Mouse (Mus musculus): Measurements from ENCODE around the gene Btbd35f11. TPM values are rescaled to one million over a fixed set of nuclear protein-coding genes. Genes with fewer than 3 reads are reported as not detected.

Btbd35f11 gene
- not detected in 2 replicates for polyA plus RNA-seq (2012; rRNA removed)

DNA sequence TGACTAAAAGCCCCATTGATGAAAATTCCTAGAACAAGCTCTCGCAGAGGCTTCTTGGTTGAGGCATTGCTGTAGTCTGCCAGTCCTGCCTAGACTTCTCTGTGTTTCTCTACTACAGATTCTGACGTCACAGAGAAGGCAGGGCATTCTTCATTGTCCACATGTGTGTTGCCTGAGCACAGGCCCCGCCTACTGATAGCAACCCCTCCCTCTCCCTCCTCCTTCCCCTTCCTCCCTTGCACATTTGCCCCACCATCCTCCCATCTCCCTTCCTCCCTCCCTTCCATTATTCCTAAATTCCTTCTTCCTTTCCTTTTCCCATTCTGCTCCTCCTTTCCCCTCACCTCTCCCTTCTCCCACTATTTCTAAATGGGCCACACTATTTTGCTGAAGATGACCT is at the start of gene Btbd35f11:
TSS of gene Btbd35f11 (minus strand) at position 101 of the 400 bp plus-strand sequence.

Other genes with a start within 250 kb of the Btbd35f11 start
- gene Btbd35f24, start 247.9 kb downstream of the Btbd35f11 start, polyA plus RNA-seq (2012; rRNA removed): not detected in 2 replicates